Mouse (Mus musculus): ENCODE data around the gene Yeats2.
A peak's percentile ranks its signal among the peaks of the same experiment; 100 is the strongest.

GRCm38 (mm10) chr16:20195546-20195945 is 54.7 kb downstream of the Yeats2 start:
- TF ChIP-seq EP300 (IDR thresholded peaks at IDR 0.05; ENCODE audit: insufficient read depth, low read depth, low read length) (no peak), CTCF (IDR thresholded peaks at IDR 0.05) (peak; percentile 60), POLR2A (IDR thresholded peaks at IDR 0.05; ENCODE audit: insufficient read depth, low read depth, low read length) (no peak)

All from heart, adult 2 months (tissue).